Mouse (Mus musculus): ENCODE results near the gene Cdh22.
A peak's percentile ranks its signal among the peaks of the same experiment; 100 is the strongest.

Cdh22 gene

DNA sequence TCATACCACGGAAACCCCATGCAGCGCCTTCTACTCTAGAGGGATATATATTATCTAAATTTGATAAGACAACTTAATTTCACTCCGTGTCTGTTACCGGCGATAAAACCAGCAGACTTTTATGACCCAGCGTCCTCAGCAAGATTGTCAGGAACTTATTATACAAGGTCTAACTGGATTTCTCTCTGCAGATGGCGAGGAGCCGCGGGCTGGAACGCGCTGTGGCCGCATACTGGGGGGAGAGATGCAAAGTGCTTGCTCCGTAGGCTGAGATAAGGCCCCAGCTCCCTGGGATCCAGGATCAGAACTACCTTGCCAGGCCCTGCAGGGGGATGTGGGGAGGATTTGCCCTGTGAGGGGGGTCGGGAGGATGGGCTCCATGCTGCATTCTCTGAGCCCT is 145.2 kb downstream of the Cdh22 start:
- no peak for DNase-seq (ENCODE audit: low spot score in 2 of 2)

DNA sequence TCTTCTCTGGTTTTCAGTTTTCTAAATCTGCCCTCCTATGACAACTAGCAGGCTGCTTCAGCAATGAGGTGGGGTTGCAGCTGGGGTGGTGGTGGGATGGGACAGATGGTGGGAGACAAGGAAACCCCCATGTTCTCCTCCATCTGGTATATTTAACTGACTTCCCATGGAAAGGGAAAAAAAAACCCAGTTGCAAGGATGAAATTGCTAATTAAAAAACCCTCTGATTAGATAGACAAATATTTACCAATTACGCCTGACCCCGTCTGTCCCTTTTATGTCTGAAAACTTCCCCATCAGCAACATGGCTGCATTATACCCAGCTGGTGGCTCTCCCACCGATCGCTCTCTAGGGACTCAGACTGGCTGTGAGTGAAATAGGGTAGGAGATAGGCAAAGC is 148.0 kb downstream of the Cdh22 start:
- DNase-seq (ENCODE audit: low spot score in 2 of 2) = peak in 1 of 2 experiments; percentile 50

DNA sequence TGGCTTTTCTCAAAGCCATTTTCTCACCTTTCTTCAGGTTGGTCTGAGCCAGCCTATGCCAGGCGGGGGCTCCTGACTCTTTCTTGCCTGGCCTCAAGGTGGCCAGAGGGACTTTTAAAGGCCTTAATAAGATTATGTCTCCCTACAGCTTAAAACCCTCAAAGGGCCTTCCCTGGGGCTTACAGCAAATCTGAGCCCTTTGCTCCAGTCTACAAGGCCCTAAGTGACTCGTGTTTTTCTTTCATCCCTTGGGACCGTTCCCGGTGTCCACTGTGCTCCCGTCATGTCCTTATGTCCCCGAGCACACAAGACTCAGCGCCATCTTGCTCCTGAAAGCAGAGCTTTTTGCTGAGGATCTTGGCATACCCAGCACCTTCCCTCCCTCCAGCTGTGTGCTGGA is 153.4 kb downstream of the Cdh22 start:
- no peak for DNase-seq (ENCODE audit: low spot score in 2 of 2)

DNA sequence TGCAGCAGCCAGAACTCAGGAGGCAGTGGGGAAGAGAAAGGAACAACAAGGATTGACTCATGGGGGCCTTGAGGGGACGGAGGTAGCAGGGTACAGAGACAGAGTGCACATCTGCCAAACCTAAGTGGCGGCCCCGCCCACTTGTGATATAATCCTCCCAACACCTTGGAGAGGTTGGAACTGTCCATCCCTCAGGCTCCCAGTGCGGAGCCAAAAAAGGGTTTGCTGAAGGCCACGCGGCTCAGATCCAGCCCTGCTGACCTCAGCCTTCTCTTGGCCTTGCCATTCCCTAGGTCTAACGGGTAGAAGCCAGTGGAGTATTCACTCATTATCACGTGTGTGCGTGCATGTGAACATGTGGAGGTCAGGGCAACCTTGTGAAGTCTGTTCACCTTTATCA is 154.0 kb downstream of the Cdh22 start:
- DNase-seq (ENCODE audit: low spot score in 2 of 2) = no peak

DNA sequence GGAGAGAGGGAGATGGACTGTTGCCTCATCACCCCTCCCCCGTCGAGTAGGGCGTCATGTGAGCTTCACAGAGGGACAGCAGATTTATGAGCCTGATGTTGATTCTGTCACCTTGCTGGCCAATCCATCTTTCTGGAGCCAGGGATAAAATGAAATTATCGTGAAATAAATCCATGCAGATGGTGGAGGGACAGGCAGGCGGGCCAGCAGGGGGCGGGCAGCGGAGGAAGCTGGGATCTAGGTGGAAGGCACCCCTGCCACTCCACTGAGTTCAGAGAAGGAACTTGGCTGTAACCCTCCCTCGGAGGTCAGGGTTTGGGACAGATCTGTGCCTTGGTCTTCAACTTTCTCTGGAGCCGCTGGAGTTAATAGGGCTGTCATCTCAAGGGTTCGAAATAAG is 156.0 kb downstream of the Cdh22 start:
- DNase-seq (ENCODE audit: low spot score in 2 of 2) = no peak

DNA sequence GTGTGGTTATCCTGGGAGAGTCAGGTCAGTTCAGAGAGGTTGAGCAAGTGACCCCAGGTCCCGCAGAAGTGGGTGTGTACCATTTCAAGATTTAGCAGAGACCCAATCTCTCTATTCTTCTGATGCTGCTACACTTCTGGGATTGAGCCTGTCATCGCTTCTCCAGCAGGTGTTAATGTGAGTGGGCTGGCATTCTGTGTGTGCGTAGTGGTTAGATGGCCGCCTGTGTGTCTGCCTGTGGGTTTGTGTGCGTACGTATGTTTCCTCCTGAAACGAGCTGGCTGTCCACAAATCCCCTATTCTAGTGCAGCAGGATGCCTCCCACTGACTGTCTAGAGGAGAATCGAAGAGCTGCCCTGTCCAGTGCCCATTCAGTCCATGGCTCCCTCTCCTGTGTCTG is 156.6 kb downstream of the Cdh22 start:
- DNase-seq (ENCODE audit: low spot score in 2 of 2) = no peak

DNA sequence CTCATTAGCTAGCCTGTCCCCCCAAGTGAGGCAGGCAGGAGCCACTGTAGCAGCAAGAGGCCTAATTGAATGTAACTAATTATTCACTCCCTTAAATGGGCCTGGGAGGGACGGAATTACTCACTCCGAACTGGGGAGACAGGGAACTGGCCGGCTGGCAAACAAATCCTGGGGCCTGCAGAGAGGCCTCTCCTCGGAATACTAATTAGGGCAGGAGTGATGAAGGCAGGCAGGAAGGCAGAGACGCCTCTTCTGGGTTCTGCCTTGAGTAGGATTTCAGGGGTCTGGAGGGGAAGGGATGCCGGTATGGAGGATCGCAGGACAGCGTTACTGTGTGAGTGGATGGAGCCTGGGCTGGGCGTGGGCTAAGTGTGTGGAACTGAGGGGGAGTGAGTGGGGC is 157.6 kb downstream of the Cdh22 start:
- peak in 1 of 2 experiments; percentile 46 for DNase-seq (ENCODE audit: low spot score in 2 of 2)

DNA sequence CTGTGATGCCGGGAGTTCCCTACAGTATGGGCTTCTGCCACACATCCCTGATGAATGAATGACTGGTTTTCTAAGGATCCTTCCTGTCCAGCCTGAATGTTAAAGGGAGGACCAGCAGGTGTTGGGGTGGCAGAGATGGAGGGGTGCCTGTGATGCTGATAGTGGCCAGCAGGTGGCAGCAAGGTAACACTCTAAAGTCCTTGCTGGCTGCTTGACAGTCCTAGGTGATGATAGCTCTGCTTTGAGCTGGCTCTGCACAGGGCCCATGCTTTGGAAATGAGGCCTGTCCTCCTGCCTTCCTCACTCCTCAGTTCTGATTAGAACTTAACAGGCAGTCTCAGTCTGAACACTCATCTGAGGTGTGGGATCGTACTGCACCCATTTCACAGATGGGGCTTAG is 159.7 kb downstream of the Cdh22 start:
- peak; percentile 85 to 88 for DNase-seq (ENCODE audit: low spot score in 2 of 2)

DNA sequence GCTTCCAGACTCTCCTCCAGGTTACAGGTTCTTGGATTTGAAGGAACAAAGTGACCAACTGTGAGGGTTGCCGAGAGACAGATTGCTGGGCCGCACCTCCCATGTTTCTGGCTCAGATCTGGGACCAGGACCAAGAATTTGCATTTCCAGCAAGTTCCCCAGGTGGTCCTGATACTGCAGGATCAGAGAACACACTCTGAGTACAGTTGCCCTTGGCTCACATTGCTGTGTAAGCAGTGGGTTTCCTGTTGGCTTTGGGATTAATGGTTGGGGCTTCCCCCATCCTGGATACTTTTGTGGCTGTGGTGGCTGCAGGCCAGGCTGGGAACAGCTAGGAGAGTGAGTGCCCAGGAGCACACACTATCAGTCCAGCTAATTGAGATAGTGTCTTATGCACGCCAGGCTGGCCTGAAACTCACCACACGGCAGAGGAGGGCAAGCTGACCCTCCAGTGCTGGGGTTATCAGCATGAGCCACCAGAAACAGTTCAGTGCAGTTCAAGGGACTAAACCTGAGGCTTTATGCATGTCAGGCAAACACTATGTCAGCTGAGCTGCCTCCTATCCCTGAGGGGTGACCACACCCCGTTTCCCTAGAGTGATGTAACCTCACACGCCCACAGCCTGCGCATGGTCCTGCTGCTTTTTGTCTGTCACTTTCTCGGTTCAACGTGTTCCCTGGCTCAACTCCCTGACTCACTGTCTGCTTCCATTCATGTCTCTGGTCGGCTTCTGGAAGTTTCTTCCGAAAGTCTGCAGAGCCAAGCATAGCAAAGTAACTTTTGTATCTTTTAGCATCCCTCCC is 160.4 kb downstream of the Cdh22 start:
- peak in 1 of 2 experiments; percentile 58 for DNase-seq (ENCODE audit: low spot score in 2 of 2)

DNA sequence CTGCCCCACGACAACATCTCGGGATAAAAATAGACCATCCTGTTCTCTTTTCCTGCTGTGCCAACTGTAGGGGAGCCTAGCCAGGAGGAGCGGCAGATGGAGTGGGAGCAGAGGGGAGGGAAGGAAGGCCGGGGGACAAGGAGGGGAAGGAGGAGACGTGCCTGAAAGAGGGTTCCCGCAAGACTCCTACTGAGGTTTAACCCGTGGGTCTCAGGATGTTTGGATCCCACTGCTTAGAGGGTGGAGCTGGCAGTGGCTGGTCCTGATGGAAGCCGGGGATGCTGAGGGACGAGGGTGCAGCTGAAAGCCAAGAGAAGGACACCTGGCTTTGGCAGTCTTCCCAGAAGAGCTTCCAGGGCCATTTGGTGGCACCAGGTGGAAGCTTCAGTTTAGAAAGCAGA is 161.3 kb downstream of the Cdh22 start:
- peak; percentile 65 to 67 for DNase-seq (ENCODE audit: low spot score in 2 of 2)

DNA sequence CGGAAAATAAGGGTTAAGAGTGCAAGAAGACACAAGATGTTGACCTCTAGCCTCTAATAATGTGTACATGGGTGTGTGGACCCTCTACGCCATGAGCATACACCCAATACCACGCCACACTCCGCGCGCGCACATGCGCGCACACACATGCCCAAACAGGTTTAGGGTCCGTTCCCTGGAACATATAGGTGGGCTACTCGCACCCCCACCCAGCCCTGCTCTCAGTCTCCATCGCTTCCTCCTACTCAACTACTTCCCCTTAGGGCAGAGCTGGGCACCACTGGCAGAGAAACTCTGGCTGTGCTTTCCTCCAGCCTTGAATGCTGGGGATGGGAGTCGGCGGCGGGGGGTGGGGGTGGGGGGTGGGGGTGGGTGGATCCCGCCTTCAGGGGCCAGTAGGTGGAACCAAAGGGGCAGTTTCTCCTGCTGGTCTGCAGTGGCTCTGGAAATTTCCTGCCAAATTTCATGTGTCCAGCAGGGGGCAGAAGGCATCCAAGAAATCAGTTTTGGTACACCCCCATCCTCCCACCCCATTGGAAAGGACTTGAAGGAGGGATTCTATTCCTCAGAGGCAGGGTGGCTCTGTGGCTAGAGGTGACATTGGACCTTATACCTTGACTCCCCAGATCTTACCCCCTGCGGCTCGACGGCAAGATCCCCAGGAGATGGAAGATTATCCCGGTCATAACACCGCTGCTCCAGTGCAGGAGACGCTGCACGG is 164.4 kb downstream of the Cdh22 start:
- DNase-seq (ENCODE audit: low spot score in 2 of 2) = peak; percentile 79 to 85

DNA sequence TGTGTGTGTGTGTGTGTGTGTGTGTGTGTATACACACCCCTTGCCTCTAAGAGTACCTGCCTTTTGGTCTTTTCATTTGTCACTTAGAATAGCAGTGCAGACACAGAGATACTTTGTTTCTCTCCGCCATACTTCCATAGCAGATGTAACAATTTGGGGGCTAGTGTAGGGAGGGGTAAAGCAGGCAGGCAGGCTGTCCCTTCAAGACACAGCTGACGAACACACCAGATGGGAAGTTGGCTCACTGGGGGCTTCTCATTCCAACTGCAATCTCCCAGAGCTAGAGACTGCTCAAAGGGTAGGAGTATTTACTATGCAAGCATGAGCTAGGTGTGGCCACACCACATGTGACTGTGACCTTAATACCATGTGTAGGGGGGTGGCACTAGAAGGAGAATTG is 165.8 kb downstream of the Cdh22 start:
- peak; percentile 62 to 83 for DNase-seq (ENCODE audit: low spot score in 2 of 2)

DNA sequence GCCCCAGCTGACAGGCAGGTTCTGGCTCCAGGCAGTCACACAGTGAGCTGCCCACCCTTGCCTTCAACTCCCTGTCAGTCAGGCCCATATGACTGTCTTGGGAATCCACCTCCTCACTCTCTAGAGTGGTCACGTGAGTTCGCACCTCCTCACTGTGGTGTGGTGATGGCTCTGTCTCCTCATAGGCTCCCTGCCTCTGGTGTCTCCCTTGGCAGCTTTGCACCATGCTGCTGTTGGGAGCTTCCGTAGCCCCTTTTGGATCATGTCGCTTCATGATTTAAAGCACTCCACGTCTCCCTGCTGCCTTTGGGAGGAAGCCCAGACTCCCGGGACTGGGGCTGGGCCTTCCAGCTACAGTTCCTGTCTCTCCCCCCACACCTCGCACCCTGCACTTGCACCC is 170.2 kb downstream of the Cdh22 start:
- peak; percentile 71 to 87 for DNase-seq (ENCODE audit: low spot score in 2 of 2)

DNA sequence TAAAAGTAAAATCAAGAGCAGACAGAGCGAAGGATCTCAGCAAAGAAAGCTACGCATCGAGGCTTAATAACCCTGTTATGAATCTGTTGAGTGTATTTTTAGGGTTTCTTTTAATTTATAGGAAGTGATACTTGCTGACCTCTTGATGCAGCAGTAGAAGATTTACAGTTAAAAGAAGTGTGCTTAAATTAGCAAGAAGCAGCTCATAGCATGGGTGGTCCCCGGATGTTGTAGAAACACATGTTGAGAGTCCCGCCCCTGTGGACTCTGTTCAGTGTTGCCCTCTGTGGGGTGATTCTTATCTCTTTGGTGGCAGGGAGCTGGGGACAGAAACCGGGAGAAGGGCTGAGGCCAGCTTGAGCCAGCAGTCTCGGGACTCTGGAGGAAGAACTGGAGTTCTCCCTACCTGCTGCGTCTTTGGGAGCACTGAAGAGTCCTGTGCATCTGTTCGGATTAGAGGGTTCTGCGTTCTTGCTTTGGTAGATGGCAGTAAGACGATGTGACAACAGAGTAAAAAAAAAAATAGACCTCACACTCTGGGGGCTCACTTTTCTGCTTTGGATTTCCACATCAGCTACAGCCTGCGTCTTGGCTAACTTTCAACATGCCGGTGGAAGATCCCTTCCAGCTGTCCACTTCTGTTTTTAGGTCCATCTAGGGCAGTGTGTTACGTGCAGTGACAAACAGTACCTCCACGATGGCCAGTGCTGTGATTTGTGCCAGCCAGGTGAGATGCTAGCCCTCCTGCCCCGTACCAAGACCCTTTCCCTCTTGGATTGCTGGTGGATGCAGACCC is 172.8 kb downstream of the Cdh22 start:
- no peak for DNase-seq (ENCODE audit: low spot score in 2 of 2)
